Mouse (Mus musculus): ENCODE data around the gene Mrm2.
"Not testable (repeated sequence)": the region's sequence is repeated elsewhere in the genome, so short reads cannot be mapped to it uniquely, and the experiment has no call there.

Gene Mrm2

DNA sequence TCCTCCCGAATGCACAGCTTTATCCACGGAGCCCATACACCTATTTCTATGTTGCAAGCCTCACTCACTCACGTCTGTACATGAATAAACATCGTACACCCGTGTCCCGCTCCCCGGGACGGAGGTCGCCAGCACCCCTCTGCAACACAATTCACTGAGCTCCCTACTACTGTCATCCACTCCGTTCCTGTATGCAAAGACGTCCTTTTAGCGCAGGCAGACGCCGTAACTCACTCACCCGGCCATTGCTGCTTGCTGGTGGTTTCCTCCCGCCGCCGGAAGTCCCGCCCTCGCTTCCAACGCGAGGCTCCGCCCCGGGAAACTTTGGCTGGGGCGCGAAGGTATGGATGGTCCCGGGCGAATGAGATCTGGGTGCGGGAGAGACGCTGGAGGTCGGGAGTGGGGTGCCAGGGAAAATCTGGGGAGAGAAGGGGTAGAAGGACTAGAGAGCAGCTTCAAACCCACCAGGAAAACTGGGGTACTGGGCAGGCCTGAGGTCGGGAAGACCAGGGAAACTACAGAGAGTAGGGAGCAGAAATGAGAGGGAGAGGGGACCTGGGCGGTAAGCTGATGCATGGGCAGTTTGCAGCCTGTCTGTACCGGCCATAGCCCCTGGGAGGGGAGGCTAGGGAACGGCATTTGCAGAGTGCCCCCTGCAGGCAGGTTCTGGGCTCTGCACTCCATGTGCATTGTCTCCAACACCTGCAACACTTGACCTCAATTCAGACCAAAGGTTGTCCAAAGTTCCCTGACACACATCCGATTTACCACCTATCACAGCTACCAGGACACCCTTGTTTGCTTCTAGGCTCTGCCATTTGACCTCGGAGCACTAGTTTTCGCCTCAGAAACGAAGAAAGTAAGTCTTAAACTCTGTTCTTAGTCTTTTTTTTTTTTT is at the start of gene Mrm2:
Gene Mrm2, minus strand, starts transcription at position 284 of the 898 bp plus-strand sequence.
- peak; percentile 77 for DNase-seq (ENCODE audit: low read depth, low spot score)

DNA sequence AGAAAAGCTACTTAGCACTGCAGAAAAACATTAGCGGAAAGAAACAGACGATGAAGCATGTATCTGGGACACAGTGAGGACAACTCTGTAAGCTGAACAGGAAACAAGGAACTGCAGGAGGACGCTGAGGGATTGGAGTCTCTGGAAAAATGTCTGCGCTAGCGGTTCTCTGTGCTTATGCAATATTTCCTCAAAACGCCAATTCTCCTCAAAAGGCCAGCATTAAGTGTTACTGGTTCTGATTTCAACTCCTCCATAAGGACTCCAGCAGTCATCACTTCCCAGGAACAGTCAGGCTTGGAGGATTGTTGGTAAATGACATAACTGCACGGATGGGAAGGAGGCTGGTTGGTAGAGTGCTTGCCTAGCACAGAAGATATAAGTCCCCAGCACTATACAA is 49.5 kb upstream of the Mrm2 start:
- no peak for DNase-seq (ENCODE audit: low read depth, low spot score)

DNA sequence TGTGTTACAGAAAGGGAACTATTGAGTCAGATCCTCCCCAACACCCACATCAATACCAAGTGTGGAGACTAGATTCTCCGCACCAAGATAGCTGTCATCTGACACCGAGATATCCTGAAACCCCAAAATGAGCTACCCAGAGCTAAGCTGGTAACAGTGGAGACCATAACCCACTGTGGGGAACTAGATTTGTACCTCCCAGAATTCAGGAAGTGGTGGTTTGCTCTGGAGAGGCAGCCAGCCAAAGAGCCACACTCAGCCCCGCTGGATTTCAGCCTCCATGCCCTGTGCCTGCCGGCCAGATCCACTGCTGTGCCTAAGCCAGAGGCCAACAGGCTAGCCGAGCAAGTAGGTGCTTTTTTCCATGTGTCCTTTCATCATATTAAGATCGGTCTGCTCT is 47.6 kb upstream of the Mrm2 start:
- DNase-seq (ENCODE audit: low read depth, low spot score): no peak

DNA sequence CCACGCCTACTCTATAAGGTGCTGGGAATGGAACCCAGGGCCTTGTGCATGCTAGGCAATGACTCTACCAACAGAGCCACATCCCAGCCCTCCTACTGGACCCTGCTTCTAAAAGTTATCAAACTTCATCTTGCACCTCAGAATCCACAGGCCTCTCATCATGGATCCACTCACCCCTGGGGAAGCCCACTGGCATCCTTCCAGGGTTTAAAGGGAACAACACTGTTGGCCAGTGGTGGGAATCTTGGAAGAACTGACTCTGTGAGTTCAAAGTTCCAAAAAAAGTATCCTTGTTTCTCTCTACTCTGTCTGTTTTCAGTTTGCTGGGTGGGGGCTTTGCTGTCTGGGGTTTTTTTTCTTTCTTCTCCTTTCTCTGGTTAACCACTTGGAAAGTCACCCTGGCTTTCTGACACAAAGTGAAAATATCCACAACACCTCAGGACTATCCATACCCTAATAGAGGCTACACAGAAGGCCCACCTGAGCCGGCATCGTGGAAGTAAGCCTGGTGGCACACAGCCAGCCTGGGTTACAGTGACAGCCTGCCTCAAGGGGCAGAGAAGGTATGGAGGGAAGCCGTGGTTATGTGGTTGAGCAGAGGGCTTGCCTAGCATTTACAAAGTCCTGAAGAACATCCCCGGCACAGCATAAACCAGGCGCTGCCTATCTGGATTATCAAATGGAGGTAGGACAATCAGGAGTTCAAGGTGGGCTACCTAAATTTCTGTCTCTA is 46.6 kb upstream of the Mrm2 start:
- DNase-seq (ENCODE audit: low read depth, low spot score): no peak

DNA sequence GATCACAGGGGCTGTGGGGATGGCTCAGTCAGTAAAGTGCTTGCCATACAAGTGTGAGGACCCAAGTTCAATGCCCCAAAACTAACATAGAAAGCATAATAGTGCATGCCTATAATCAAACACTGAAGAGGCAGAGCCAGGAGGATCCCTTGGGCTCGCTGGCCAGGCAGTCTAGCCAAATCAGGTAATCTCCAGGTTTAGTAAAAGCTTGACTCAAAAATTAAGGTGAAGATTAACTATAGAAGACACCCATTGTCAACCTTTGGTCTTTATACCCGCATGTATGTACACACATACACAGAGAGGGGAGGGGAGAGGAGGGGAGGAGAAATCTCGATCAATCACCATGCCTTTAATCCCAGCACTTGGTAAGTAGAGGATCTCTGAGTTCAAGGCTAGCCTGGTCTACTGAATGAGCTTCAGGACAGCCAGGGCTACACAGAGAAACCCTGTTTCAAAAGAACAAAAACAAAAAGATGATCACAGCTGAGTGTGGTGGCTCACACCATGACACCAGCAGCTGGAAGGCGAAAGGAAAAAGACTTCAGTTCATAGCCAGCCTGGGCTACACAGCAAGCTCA is 43.6 kb upstream of the Mrm2 start:
- no peak for DNase-seq (ENCODE audit: low read depth, low spot score)

DNA sequence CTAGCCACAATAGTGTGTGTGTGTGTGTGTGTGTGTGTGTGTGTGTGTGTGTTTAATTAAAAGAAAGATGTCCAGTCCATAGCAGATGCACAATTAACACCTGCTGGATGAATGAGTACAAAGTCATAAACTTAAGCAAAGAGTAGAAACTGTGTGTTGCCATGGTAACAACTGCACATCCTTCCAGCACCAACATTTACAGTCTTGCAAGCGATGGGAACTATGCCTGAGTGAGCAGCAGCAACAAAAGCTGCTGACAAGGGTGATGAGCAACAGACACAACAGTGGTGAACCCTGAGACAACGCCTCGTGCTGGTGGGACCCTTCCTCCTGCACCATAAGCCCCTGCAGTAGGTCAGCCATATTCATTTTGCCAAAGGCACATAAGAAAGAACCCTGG is 42.5 kb upstream of the Mrm2 start:
- DNase-seq (ENCODE audit: low read depth, low spot score): no peak

DNA sequence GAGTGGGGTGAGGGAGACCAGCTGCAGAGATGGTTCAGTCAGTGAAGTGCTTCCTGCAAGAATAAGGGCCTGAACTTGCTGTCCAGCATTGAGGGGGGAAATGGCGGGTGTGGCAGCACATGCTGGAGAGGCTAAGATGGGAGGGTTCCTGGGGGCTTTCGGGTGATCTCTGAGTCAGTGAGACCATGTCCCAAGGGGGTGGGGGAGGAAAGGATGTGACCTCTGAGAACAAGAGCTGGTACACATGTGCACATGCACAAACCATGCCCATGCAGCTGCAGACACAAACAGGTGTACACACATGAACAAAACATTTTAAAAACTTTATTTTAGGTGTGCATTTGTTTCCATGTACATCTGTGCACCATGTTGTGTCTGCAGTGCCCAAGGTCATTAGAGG is 42.0 kb upstream of the Mrm2 start:
- no peak for DNase-seq (ENCODE audit: low read depth, low spot score)

DNA sequence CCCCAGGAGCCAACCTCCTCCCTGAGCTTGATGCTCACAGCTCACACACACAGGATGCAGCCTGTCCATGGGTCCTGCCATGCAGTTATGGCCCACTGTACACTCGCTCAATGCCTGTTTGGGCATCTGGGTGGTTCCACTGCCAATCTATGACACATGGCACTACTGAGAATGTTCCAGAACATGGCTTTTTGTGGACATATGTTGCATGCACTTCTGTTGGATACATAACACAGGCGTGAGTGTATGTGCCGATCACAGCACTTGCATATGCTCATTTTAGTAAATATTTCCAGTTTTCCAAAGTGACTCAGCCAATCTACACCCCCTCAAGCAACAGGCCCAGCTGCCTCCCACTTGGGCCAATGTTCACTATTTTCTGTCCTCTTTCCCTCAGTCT is 40.0 kb upstream of the Mrm2 start:
- DNase-seq (ENCODE audit: low read depth, low spot score): no peak

DNA sequence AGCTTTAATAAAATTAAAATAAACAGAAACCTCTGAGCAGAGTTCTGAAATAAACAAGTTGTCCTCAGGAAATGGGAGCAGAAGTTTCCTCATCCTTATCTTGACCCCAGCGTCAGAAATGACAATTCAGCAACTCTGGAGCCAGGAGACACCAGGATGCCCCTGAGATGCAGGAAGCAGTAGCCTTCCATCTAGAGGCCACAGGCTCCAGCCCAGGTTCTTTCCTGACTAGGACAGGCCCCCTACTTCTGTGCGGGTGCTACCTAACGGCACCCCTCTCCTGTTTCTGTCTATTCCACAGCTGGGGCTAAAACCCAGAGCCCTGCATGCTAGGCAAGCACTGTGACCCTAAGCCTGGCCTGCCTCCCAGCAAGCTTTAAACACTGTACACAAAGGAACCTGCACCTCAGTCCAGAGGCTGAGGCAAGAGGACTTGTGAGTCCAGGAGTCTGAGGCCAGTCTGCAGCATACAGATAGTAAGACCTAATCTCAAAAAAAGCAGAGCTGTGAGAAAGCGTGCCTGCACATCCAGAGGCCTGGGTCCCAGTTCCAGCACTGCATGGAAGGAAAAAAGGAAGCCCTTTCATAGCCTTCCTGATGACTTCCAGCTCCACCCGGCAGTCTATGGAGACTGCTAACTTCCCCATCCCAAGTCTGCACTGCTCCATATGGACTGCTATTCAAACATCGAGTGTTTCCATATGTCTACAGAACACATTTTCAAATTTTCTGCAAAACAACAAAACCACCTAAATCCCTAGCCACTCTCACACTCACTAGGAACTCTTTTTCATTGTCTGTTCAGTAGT is 39.0 kb upstream of the Mrm2 start:
- no peak for DNase-seq (ENCODE audit: low read depth, low spot score)

DNA sequence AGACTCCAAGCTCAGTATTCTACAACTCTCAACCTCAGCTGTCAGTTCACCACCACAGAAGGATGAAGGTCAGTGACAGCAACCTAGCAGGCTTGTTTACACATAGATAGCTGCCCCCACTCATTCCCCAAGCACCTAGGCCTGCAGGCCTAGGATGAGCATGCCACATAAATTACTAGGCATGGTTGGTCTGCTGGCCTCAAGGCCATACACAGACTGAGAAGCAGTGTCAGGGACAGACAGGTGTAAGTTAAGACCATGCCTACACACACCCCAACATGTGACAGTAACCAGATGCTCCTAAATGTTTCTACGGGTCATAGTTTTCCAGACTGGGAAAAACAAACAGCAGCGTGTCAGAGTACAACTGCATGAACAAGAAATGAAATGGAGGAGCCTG is 37.8 kb upstream of the Mrm2 start:
- no peak for DNase-seq (ENCODE audit: low read depth, low spot score)

DNA sequence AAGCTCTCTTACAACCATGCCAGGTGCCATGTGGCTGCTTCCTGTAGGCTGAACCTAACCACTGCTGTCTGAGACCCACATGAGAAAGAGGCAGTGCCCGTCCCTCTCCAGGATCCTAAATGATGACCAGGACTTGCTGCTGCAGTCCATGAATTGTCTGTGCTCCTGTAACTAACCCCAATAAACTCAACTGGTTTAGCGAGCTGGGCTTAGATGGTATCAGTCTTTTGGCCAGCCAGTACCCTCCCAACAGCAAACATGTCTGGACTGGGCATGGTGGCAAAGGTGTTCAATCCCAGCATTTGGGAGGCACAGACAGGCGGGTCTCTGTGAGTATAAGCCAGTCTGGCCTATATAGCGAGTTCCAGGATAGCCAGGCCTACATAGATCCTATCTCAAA is 37.2 kb upstream of the Mrm2 start:
- DNase-seq (ENCODE audit: low read depth, low spot score): no peak

DNA sequence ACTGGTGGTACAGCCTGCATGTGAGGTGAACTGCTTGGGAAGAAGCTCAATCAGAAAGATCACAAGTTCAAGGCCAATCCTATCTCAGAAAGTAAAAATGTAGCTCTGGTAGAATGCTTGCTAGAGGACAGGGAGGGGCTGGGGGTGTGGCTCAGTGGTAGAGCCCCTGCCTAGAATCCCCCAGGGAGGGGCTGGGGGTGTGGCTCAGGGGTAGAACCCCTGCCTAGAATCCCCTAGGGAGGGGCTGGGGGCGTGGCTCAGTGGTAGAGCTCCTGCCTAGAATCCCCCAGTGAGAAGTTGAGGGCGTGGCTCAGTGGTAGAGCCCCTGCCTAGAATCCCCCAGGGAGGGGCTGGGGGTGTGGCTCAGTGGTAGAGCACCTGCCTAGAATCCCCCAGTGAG is 36.4 kb upstream of the Mrm2 start:
- not testable (repeated sequence) for DNase-seq (ENCODE audit: low read depth, low spot score)

DNA sequence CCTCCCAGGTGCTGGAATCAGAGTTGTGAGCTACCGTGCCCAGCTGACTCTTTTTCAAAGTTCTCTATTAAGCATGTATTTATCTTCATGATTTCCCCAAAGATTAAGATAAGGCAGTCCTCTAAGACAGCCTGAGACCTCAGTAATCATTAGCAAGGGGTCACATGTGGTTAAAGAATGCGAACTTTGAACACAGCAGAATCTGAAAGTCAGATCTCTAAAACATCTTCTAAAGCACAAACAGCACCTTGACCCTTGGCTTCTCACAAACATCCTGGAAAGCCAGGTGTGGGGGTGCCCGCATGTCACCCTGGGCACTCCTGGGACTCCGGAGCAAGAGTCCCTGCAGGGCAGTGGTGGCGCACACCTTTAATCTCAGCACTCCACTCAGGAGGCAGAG is 32.7 kb upstream of the Mrm2 start:
- DNase-seq (ENCODE audit: low read depth, low spot score): no peak

DNA sequence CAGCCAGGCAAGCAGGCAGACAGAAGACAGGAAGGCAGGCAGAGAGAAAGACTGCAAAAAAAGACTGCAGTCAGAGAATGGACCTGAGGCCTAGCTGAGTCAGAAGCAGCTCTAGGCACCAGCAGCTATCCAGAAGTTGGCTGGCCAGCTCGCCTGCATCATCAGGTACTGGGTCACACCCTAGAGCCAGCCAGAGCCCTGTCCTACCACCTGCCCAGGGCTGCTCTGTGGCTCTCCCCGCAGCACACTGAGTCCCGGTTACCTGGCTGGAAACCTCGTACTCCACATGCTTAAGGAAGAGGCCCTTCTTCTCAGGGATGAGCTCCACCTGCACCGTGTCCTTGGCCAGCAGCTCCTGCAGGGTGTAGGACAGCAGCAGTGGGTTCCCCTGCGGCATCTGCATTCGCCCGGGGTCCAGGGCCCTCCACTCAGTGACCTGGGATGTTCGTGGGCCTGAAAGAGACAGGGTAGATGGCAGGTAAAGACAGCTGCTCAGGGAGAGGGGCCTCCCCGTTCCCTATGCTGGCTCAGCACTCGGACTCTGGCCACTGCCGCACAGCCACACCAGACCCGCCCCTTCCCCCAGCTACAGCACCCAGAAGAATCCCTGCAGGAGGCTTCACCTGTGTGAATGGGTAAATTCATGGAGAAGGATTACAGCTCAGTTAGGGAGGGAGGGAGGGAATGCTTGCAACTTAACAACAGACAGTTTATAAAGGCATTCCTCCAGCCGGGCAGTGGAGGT is 28.4 kb upstream of the Mrm2 start:
- no peak for DNase-seq (ENCODE audit: low read depth, low spot score)

DNA sequence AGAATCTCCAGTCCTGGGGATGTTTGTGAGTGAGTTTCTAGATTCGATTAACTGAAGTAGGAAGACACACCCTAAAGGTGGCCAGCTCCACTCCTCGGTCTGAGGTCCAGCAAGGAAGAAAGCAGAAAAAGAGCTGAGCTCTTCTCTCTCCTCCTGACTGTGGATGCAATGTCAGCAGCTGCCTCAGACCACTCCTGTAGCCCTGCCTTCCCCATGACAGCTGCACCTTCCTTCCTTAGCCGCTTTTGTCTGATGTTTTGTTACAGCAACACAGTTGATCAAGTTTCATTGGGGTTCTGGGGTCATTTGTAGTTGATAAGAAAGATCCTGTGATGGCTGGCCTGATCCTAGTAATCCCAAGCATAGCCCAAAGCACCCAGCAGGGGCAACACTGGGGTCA is 25.8 kb upstream of the Mrm2 start:
- no peak for DNase-seq (ENCODE audit: low read depth, low spot score)

DNA sequence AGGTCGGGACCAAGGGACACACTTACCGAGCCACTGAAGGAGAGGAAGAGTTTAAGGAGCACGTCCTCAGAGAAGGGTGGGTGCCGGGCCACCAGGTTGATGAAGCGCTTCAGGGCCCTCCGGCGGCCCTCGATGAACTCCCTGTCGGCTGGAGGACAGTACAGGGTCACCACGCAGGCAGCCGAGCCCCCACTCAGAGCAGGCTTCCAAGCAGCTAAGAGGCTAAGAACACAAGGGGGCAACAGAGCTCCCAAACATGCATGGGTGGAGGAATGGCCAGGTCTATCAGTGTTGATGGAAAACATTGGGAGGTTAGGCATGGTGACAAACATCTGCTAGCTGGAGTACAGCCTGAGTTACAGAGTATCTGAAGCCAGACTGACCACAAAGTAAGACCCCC is 24.2 kb upstream of the Mrm2 start:
- no peak for DNase-seq (ENCODE audit: low read depth, low spot score)

DNA sequence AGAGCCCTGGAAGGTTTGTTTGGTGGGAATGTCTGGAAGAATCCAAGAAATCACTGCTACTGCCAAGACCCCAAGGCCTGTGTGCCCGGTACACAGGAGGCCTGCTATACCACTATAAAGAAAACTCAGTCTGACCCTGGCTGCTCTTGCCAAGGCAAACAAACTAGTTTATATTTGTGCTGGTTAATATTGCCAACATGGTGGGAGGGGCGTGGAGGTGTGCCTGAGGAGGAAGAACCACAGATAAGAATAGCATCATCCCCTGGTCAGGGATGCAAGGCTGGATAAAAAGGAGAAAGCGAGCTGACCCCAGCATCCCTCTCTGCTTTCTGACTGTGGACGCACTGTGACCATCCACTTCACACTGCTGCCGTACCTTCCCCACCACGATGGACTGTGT is 20.7 kb upstream of the Mrm2 start:
- no peak for DNase-seq (ENCODE audit: low read depth, low spot score)

DNA sequence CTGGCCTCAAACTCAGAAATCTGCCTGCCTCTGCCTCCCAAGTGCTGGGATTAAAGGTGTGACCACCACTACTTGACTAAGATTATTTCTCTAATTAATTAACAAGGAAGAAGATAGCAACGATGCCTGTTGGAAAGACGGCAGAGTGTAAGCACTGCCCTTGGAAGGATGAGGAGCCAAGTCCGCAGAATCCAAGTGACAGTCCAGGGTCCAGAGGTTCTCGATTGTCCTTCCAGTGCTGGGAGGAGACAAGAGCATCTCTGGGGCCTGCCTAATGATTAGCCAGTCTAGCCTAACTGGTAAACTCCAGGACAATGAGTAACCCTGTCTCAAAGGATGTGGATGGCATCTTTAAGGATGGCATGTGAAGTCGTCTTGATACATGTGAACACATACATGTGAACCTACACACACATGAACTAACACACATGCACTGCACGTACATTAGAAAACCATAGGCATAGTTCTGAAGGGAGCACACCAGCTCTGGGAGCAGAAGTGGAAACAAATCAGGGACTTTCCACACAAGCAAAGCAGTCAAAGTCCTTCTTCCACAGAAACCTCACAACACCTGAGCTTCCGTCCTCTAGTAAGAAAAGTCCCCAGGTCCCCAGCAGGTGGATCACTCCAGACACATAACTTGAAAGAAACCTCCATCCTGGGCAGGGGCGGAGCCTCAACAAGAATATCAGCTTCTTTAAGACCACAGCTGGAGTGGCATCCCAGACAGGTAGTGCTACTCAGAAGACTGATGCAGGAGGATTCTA is 19.2 kb upstream of the Mrm2 start:
- no peak for DNase-seq (ENCODE audit: low read depth, low spot score)

DNA sequence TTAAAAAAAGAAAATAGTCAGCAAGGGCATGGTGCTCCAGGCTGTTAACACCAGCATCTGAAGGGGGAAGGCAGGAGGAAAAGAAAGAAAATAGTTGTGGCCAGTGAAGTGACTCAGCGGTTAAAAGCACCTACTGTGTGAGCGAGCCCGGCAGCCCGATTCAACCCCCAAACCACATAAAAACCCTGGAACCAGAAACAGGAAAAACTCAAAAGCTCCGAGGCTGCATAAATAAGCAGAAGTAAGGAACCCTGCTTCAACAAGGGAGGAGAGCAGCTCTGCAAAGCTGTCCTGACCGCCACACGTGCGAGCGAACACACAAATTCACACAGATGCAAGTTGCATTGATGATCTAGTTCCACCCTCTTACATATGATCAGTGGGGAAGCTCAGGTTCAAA is 18.2 kb upstream of the Mrm2 start:
- no peak for DNase-seq (ENCODE audit: low read depth, low spot score)

DNA sequence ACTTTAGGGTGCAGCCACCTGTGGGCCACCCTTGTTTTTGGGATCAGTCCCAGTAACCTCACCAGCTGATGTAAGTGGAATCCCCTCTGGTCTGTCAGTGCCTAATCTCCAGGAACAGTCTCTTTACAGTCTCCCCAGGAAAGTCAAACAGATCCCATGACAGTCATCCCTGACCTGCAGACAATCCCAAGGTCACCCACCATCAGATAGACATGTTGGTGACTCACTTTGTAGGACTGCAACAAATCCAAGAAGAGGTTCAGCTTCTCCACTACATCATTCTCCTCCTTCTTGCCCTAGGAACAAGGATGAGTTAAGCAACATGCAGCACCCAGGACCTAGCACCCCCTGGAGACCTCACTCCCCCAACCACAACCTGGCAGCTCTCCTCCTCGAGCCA is 14.4 kb upstream of the Mrm2 start:
- DNase-seq (ENCODE audit: low read depth, low spot score): no peak
